Mouse (Mus musculus) bone marrow, adult 2 months (tissue): ENCODE measurements around the gene Rnaseh1.

ENCODE experiments used
- CTCF ChIP-seq: fragments of 200-500 bp; IDR thresholded peaks from 2 replicates; pipeline ENCODE4 v1.5.1; 2011; ENCODE audit warnings: low read length, control low read depth; ENCODE audit not compliant: control insufficient read depth, insufficient read depth
- POLR2A ChIP-seq: fragments of 200-500 bp; IDR thresholded peaks from 2 replicates; pipeline ENCODE4 v1.6.1; 2011; ENCODE audit warnings: low read depth, mild to moderate bottlenecking, control low read depth, low read length, borderline replicate concordance; ENCODE audit not compliant: control insufficient read depth

DNA sequence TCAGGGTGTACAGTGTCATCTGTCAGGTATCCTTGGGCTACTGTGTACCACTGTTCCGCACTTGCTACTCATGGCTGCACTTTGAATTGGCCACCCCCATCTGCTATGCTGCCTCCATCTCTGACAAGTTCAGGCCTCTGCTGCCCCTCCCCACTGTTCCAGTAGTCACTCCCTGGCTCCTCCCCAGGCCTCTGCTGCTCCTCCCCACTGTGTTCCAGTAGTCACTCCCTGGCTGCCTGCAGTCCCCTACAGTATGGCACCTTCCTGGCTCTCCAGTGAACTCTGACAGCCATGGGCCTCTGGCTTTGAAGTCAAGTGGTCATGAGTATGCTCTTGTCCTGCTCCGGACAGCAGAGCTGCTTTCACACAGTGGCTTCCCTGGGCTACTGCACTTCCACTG lies 44.8 kb downstream of the Rnaseh1 start:
- TF ChIP-seq POLR2A (no peak), CTCF (no peak)
